Mouse (Mus musculus): ENCODE results near the gene Cyp2t4. TPM values are rescaled to one million over a fixed set of nuclear protein-coding genes. Genes with fewer than 3 reads are reported as not detected.

Cyp2t4 gene
- not detected for total RNA-seq (2021)
- long read RNA-seq, experiment 1, partial matches to known transcripts: 0 of 1 reads
- long read RNA-seq, experiment 1, other reads (novel, unspliced or antisense): 1 of 1 reads
- long read RNA-seq, experiment 2: 0 reads

- DNase-seq: no peak
These were observed at the start of gene Cyp2t4 for GRCm38 (mm10) chr7:27153205-27153764. TSS of gene Cyp2t4 (plus strand) at chr7:27153714.

- no peak for DNase-seq
These were observed 48.6 kb upstream of the Cyp2t4 start for GRCm38 (mm10) chr7:27104882-27105281.

- DNase-seq: no peak
These were observed 43.2 kb upstream of the Cyp2t4 start for GRCm38 (mm10) chr7:27110327-27110726.

GRCm38 (mm10) chr7:27111038-27111437, 42.5 kb upstream of the Cyp2t4 start:
- no peak for DNase-seq

- DNase-seq: no peak
These were observed 41.5 kb upstream of the Cyp2t4 start for GRCm38 (mm10) chr7:27111987-27112386.

- no peak for DNase-seq
These were observed 35.4 kb upstream of the Cyp2t4 start for GRCm38 (mm10) chr7:27118033-27118511.

GRCm38 (mm10) chr7:27119676-27120075, 33.8 kb upstream of the Cyp2t4 start, which contains the start of gene Cyp2f2:
TSS of gene Cyp2f2 (plus strand) at chr7:27119909.
- no peak for DNase-seq

- no peak for DNase-seq
These were observed 29.1 kb upstream of the Cyp2t4 start for GRCm38 (mm10) chr7:27124305-27124832.

- no peak for DNase-seq
These were observed 28.5 kb upstream of the Cyp2t4 start for GRCm38 (mm10) chr7:27124969-27125368.

GRCm38 (mm10) chr7:27128162-27128561, 25.4 kb upstream of the Cyp2t4 start:
- no peak for DNase-seq

GRCm38 (mm10) chr7:27128946-27129345, 24.6 kb upstream of the Cyp2t4 start:
- DNase-seq: no peak

- no peak for DNase-seq
These were observed 23.7 kb upstream of the Cyp2t4 start for GRCm38 (mm10) chr7:27129811-27130210.

GRCm38 (mm10) chr7:27130521-27131370, 22.8 kb upstream of the Cyp2t4 start:
- no peak for DNase-seq

GRCm38 (mm10) chr7:27131387-27131786, 22.1 kb upstream of the Cyp2t4 start:
- DNase-seq: no peak

- peak; percentile 66 for DNase-seq
These were observed 20.9 kb upstream of the Cyp2t4 start for GRCm38 (mm10) chr7:27132588-27132987.

- DNase-seq: peak; percentile 47
These were observed 20.4 kb upstream of the Cyp2t4 start for GRCm38 (mm10) chr7:27133156-27133555.

GRCm38 (mm10) chr7:27133757-27134156, 19.8 kb upstream of the Cyp2t4 start:
- DNase-seq: no peak

GRCm38 (mm10) chr7:27136410-27136996, 17.0 kb upstream of the Cyp2t4 start:
- DNase-seq: no peak

- DNase-seq: no peak
These were observed 2.5 kb downstream of the Cyp2t4 start for GRCm38 (mm10) chr7:27156005-27156404.

GRCm38 (mm10) chr7:27158171-27158570, 4.7 kb downstream of the Cyp2t4 start:
- DNase-seq: no peak

- DNase-seq: no peak
These were observed 5.7 kb downstream of the Cyp2t4 start for GRCm38 (mm10) chr7:27159256-27159655.

GRCm38 (mm10) chr7:27159882-27160281, 6.4 kb downstream of the Cyp2t4 start:
- DNase-seq: peak; percentile 90

GRCm38 (mm10) chr7:27160921-27161320, 7.4 kb downstream of the Cyp2t4 start:
- DNase-seq: no peak

Data from gastrocnemius, postnatal 10 days (tissue).